Mouse (Mus musculus): Measurements from ENCODE around the gene Ctf2. TPM values are rescaled to one million over a fixed set of nuclear protein-coding genes. Genes with fewer than 3 reads are reported as not detected.

The Ctf2 gene
- total and polyA plus RNA-seq, 3 experiments = 0.36 TPM; not detected in 2

DNA sequence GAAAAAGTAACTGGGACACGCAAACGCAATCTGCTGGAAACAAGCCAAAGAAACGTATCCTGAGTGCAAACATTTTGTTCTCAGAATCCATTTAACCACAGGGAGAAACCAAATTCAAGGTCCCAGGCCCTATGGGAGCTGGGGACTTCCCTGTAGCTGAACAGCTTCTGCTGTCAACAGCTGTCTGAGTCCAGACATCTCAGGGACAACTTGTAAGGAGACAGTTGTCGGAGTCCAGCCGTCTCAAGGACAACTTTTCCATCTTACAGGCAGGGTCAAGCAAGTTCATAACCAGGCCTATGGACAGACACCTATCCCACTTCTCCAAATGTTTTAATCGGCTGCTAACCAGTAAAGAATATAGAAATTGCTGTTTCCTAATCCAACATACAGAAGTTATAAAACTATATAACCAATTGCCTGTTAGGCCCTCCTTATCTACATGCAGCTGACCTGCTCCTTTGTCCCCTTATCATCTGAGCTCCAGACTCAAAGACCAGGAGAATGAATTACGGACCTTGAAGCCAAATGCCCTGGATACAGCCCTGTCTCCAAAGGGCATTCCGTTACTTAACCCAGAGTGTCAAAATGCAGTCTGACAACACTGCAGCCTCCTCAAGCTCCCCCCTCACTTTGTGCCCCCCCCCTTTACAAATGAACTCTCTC is 49.9 kb downstream of the Ctf2 start:
- TF ChIP-seq USF1 (IDR thresholded peaks at IDR 0.05; ENCODE audit: low read depth, low read length) (no peak), RAD21 (IDR thresholded peaks at IDR 0.05; ENCODE audit: low read depth, low read length) (no peak), MYC (IDR thresholded peaks at IDR 0.05; ENCODE audit: low read depth, low read length) (no peak), POLR2AphosphoS2 (IDR thresholded peaks at IDR 0.05; ENCODE audit: low read depth, low read length) (no peak), ZKSCAN1 (IDR thresholded peaks at IDR 0.05; ENCODE audit: borderline replicate concordance, low read depth, low read length) (no peak), NRF1 (IDR thresholded peaks at IDR 0.05; ENCODE audit: low read depth, low read length) (no peak), JUND (conservative IDR thresholded peaks at IDR 0.05; ENCODE audit: low read depth, low read length) (no peak), CHD1 (IDR thresholded peaks at IDR 0.05; ENCODE audit: low read depth, low read length) (no peak), JUN (IDR thresholded peaks at IDR 0.05; ENCODE audit: insufficient read depth, low read depth, low read length) (no peak), MXI1 (IDR thresholded peaks at IDR 0.05; ENCODE audit: low read depth, low read length) (no peak), HCFC1 (IDR thresholded peaks at IDR 0.05; ENCODE audit: low read depth, low read length) (no peak), GABPA (IDR thresholded peaks at IDR 0.05; ENCODE audit: insufficient replicate concordance, low read depth, low read length) (no peak), IRF4 (IDR thresholded peaks at IDR 0.05; ENCODE audit: low read depth, low read length) (no peak), ETS1 (conservative IDR thresholded peaks at IDR 0.05; ENCODE audit: low read depth, low read length) (no peak), EP300 (IDR thresholded peaks at IDR 0.05; ENCODE audit: low read length) (no peak), SMC3 (IDR thresholded peaks at IDR 0.05; ENCODE audit: low read depth, low read length) (no peak), CTCF (conservative IDR thresholded peaks at IDR 0.05 in 1 of 2, IDR thresholded peaks at IDR 0.05 in 1 of 2; ENCODE audit: low read depth in 2 of 2, low read length in 2 of 2) (no peak), CHD2 (IDR thresholded peaks at IDR 0.05; ENCODE audit: low read length) (no peak)
- in situ Hi-C loops (cut with MboI; ENCODE audit: low pct_ligation_motif_present, low pct_unique_long_range_greater_than_20kb, low sequenced_read_pairs) (loop anchor here (5.0 kb wide), 1 partner anchor 75 kb away; no protein-coding TSS in a partner anchor), dilution Hi-C loops (cut with MboI; ENCODE audit: extremely low pct_ligation_motif_present, extremely low pct_unique_long_range_greater_than_20kb, low sequenced_read_pairs) (no loop called here)
- no peaks in the 10 kb centered on the region for H3K9me3 ChIP-seq (replicated peaks; ENCODE audit: low read length)
- no peaks in the 10 kb centered on the region for H3K79me2 ChIP-seq (replicated peaks; ENCODE audit: control insufficient read depth, extremely low read depth, insufficient read depth, poor library complexity, severe bottlenecking)
- peaks cover 0 to 10% of the 10 kb centered on the region in 2 experiments for H3K36me3 ChIP-seq (replicated peaks in 1 of 2; ENCODE audit: control insufficient read depth in 1 of 2, insufficient read depth in 1 of 2, low read length in 1 of 2)
- H3K4me3 ChIP-seq (replicated peaks in 1 of 3; ENCODE audit: low read depth in 2 of 3, low read length in 2 of 3, poor library complexity in 1 of 3) = no peak overlapping the region
- H3K4me1 ChIP-seq (ENCODE audit: control insufficient read depth in 1 of 2, insufficient read depth in 2 of 2) = peaks cover 0 to 9% of the 10 kb centered on the region in 2 experiments; a peak in 2 of 4 replicates
- H3K9ac ChIP-seq (ENCODE audit: insufficient read depth, low read depth) = no peak overlapping the region
- no peak overlapping the region for H3K27ac ChIP-seq (ENCODE audit: insufficient read depth, low read depth)
- H3K4me2 ChIP-seq (ENCODE audit: insufficient read depth, low read depth, poor library complexity, severe bottlenecking) = no peak overlapping the region
- DNase-seq (ENCODE audit: extremely low read depth) = no peak
- H3K27me3 ChIP-seq (replicated peaks) = no peaks in the 10 kb centered on the region

- Histone ChIP-seq H3K9ac (ENCODE audit: insufficient read depth, low read depth) (no peak overlapping the region), H3K4me2 (ENCODE audit: insufficient read depth, low read depth, poor library complexity, severe bottlenecking) (no peak overlapping the region), H3K4me1 (ENCODE audit: control insufficient read depth in 1 of 2, insufficient read depth in 2 of 2) (peaks cover 0 to 9% of the 10 kb centered on the region in 2 experiments; a peak in 2 of 4 replicates), H3K79me2 (replicated peaks; ENCODE audit: control insufficient read depth, extremely low read depth, insufficient read depth, poor library complexity, severe bottlenecking) (no peaks in the 10 kb centered on the region), H3K36me3 (replicated peaks in 1 of 2; ENCODE audit: control insufficient read depth in 1 of 2, insufficient read depth in 1 of 2, low read length in 1 of 2) (peaks cover 0 to 12% of the 10 kb centered on the region in 2 experiments), H3K9me3 (replicated peaks; ENCODE audit: low read length) (no peaks in the 10 kb centered on the region), H3K27me3 (replicated peaks) (no peaks in the 10 kb centered on the region), H3K4me3 (replicated peaks in 1 of 3; ENCODE audit: low read depth in 2 of 3, low read length in 2 of 3, poor library complexity in 1 of 3) (no peak overlapping the region), H3K27ac (ENCODE audit: insufficient read depth, low read depth) (no peak overlapping the region)
- dilution Hi-C loops (cut with MboI; ENCODE audit: extremely low pct_ligation_motif_present, extremely low pct_unique_long_range_greater_than_20kb, low sequenced_read_pairs) = no loop called here
- DNase-seq (ENCODE audit: extremely low read depth) = no peak
- in situ Hi-C loops (cut with MboI; ENCODE audit: low pct_ligation_motif_present, low pct_unique_long_range_greater_than_20kb, low sequenced_read_pairs) = loop anchor here (5.0 kb wide), 1 partner anchor 77 kb away; no protein-coding TSS in a partner anchor
- TF ChIP-seq RAD21 (IDR thresholded peaks at IDR 0.05; ENCODE audit: low read depth, low read length) (no peak), ZNF384 (IDR thresholded peaks at IDR 0.05; ENCODE audit: low read depth, low read length) (no peak), EP300 (IDR thresholded peaks at IDR 0.05; ENCODE audit: low read length) (no peak), CTCF (conservative IDR thresholded peaks at IDR 0.05 in 1 of 2, IDR thresholded peaks at IDR 0.05 in 1 of 2; ENCODE audit: low read depth in 2 of 2, low read length in 2 of 2) (no peak), MAX (IDR thresholded peaks at IDR 0.05; ENCODE audit: low read length) (no peak), KAT2A (IDR thresholded peaks at IDR 0.05; ENCODE audit: insufficient replicate concordance, low read length) (no peak), UBTF (IDR thresholded peaks at IDR 0.05; ENCODE audit: low read depth, low read length) (no peak), ETS1 (conservative IDR thresholded peaks at IDR 0.05; ENCODE audit: low read depth, low read length) (no peak), TBP (conservative IDR thresholded peaks at IDR 0.05; ENCODE audit: low read depth, low read length) (no peak), JUND (conservative IDR thresholded peaks at IDR 0.05; ENCODE audit: low read depth, low read length) (no peak), PAX5 (IDR thresholded peaks at IDR 0.05; ENCODE audit: low read length) (no peak), ELF1 (IDR thresholded peaks at IDR 0.05; ENCODE audit: low read depth, low read length) (no peak), JUN (IDR thresholded peaks at IDR 0.05; ENCODE audit: insufficient read depth, low read depth, low read length) (no peak), IRF4 (IDR thresholded peaks at IDR 0.05; ENCODE audit: low read depth, low read length) (no peak), ZMIZ1 (IDR thresholded peaks at IDR 0.05; ENCODE audit: low read depth, low read length) (no peak), MAFK (IDR thresholded peaks at IDR 0.05; ENCODE audit: insufficient replicate concordance, low read length) (no peak), USF2 (conservative IDR thresholded peaks at IDR 0.05; ENCODE audit: low read depth, low read length) (no peak), BHLHE40 (IDR thresholded peaks at IDR 0.05; ENCODE audit: low read depth, low read length) (no peak), GABPA (IDR thresholded peaks at IDR 0.05; ENCODE audit: insufficient replicate concordance, low read depth, low read length) (no peak), MEF2A (IDR thresholded peaks at IDR 0.05; ENCODE audit: borderline replicate concordance, low read depth, low read length) (no peak)
Observed at GRCm38 (mm10) chr7:127680541-127680940, 51.4 kb downstream of the Ctf2 start.

Data from CH12.LX (cell line).